9 mouse cellular contexts compared by ENCODE assay signal in the genomic region with DNA sequence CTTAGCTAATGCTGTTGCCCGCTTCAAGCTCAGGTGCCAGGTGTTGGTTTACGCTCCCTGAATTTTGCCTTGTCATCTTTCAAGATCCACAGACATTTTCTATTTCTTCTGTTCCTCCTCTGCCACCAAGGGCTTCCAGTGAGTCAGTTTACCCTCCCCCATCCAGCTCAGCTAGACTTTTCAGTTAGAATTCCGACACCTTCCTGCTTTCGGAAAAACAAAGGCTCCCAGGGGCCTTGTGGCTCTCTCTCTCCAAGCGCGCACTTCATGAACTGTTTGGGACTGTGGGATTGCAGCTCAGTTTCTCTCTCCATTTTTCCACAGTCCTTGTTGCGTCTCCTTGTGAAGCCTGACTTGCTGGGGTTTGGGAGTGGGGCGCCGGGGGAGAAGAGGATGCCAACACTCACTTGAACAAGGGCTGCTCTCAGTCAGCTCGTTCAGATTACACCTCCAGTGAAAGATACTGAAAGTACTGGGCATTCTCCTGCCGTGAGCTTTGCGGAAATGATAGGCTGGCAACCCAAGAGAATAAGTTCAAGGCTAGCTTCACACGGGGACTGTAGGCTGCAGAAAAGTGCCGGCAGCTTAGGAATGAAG.
DNase-seq lines count a peak whose midpoint lies in the region; ATAC-seq and TF ChIP-seq lines count a peak whose summit lies in the region.
"Had no signal": no experiment of that assay in that cellular context is flagged by ENCODE, and none has a peak within 500 bp of the region (broad histone marks: within the 10 kb centered on the region; RNA-seq: fewer than 3 reads in every experiment).

No protein-coding gene starts in this region.

- no peak for DNase-seq in kidney, postnatal 0 days (ENCODE audit: low spot score)
- no peak for DNase-seq in kidney, postnatal 25 days
- peak; percentile 35 for DNase-seq in embryonic facial prominence, embryonic 11.5 days (ENCODE audit: low spot score)
- peak; percentile 41 for DNase-seq in limb, embryonic 10.5 days (ENCODE audit: low spot score)
- no peak for DNase-seq in left cerebral cortex, adult 18-20 months (ENCODE audit: low spot score in 2 of 2)
- DNase-seq in layer of hippocampus, postnatal 25 days (ENCODE audit: extremely low spot score in 1 of 2, low spot score in 1 of 2), result no peak
- DNase-seq: cerebellum, adult 9-10 months had no signal

- no peak overlapping the region for H3K27ac ChIP-seq in kidney, postnatal 0 days
- no peak overlapping the region for H3K27ac ChIP-seq in embryonic facial prominence, embryonic 11.5 days (replicated peaks; ENCODE audit: low read depth, low read length)
- H3K27ac ChIP-seq in limb, embryonic 10.5 days, result peak overlapping the region; percentile 77
- H3K27ac ChIP-seq in neural tube, embryonic 13.5 days (replicated peaks), result no peak overlapping the region

- 29% methylated on average over 14 of the region's 14 CpGs for WGBS in kidney, postnatal 0 days
- 24% methylated on average over 14 of the region's 14 CpGs for WGBS in embryonic facial prominence, embryonic 11.5 days
- WGBS in limb, embryonic 10.5 days, result 32% methylated on average over 14 of the region's 14 CpGs
- 30% methylated on average over 14 of the region's 14 CpGs for WGBS in neural tube, embryonic 13.5 days

- no peaks in the 10 kb centered on the region for H3K9me3 ChIP-seq in kidney, postnatal 0 days (replicated peaks; ENCODE audit: low read length)
- H3K9me3 ChIP-seq in embryonic facial prominence, embryonic 11.5 days (replicated peaks; ENCODE audit: control insufficient read depth, low read length), result no peaks in the 10 kb centered on the region
- no peaks in the 10 kb centered on the region for H3K9me3 ChIP-seq in limb, embryonic 10.5 days (replicated peaks)
- H3K9me3 ChIP-seq in neural tube, embryonic 13.5 days, result no peaks in the 10 kb centered on the region

- no peak overlapping the region; the same call in 1 of the 2 replicates for H3K4me3 ChIP-seq in kidney, postnatal 0 days (replicated peaks; ENCODE audit: low read depth, low read length)
- H3K4me3 ChIP-seq in embryonic facial prominence, embryonic 11.5 days (ENCODE audit: low read depth, low read length), result no peak overlapping the region
- H3K4me3 ChIP-seq in limb, embryonic 10.5 days, result peak overlapping the region; percentile 29
- H3K4me3 ChIP-seq in neural tube, embryonic 13.5 days, result no peak overlapping the region

- no peak for ATAC-seq in kidney, postnatal 0 days (replicated peaks; ENCODE audit: low FRiP score, low read depth)
- ATAC-seq in embryonic facial prominence, embryonic 11.5 days (replicated peaks; ENCODE audit: insufficient number of reproducible peaks, low FRiP score, low TSS enrichment, low read depth), result no peak
- no peak for ATAC-seq in neural tube, embryonic 13.5 days (ENCODE audit: low read depth)
- ATAC-seq: Patski had no signal

- H3K9ac ChIP-seq in kidney, postnatal 0 days (ENCODE audit: low read depth, low read length), result no peak overlapping the region
- peak overlapping the region; percentile 30; the same call in 1 of the 2 replicates for H3K9ac ChIP-seq in embryonic facial prominence, embryonic 11.5 days (replicated peaks; ENCODE audit: low read length)
- no peak overlapping the region for H3K9ac ChIP-seq in neural tube, embryonic 13.5 days

- H3K36me3 ChIP-seq in kidney, postnatal 0 days (ENCODE audit: insufficient read depth, low read length), result no peaks in the 10 kb centered on the region
- H3K36me3 ChIP-seq in embryonic facial prominence, embryonic 11.5 days (replicated peaks; ENCODE audit: control insufficient read depth, insufficient read depth, low read depth, low read length), result no peaks in the 10 kb centered on the region
- no peaks in the 10 kb centered on the region for H3K36me3 ChIP-seq in limb, embryonic 10.5 days
- H3K36me3 ChIP-seq in neural tube, embryonic 13.5 days, result no peaks in the 10 kb centered on the region

- TF ChIP-seq CTCF in kidney, postnatal 0 days (IDR thresholded peaks at IDR 0.05; ENCODE audit: low read depth), result no peak

- H3K4me1 ChIP-seq in kidney, postnatal 0 days (replicated peaks; ENCODE audit: insufficient read depth, low read length), result no peaks in the 10 kb centered on the region
- H3K4me1 ChIP-seq in embryonic facial prominence, embryonic 11.5 days (ENCODE audit: control insufficient read depth, insufficient read depth, low read length), result no peaks in the 10 kb centered on the region
- H3K4me1 ChIP-seq in limb, embryonic 10.5 days, result peaks cover 24% of the 10 kb centered on the region
- H3K4me1 ChIP-seq in neural tube, embryonic 13.5 days (replicated peaks), result peaks cover 8% of the 10 kb centered on the region; the same call in 1 of the 2 replicates

- H3K4me2 ChIP-seq in kidney, postnatal 0 days (ENCODE audit: low read length), result peak overlapping the region; percentile 38
- H3K4me2 ChIP-seq in embryonic facial prominence, embryonic 11.5 days (ENCODE audit: low read depth, low read length), result peak overlapping the region; percentile 17
- peak overlapping the region; percentile 29 for H3K4me2 ChIP-seq in neural tube, embryonic 13.5 days

- no peaks in the 10 kb centered on the region for H3K27me3 ChIP-seq in kidney, postnatal 0 days (ENCODE audit: insufficient read depth, low read length)
- H3K27me3 ChIP-seq in embryonic facial prominence, embryonic 11.5 days (ENCODE audit: control insufficient read depth, insufficient read depth, low read length), result no peaks in the 10 kb centered on the region
- no peaks in the 10 kb centered on the region for H3K27me3 ChIP-seq in limb, embryonic 10.5 days (ENCODE audit: low read depth, poor library complexity, severe bottlenecking)
- H3K27me3 ChIP-seq in neural tube, embryonic 13.5 days, result no peaks in the 10 kb centered on the region
- H3K27me3 ChIP-seq: Patski had no signal

Comparison
In these comparisons a context has a peak if more than half of its experiments do, and no peak if none do; other contexts are left out.
1. DNase-seq: peak in embryonic facial prominence, embryonic 11.5 days (single experiment) and limb, embryonic 10.5 days (single experiment); none in kidney, postnatal 0 days (single experiment), kidney, postnatal 25 days (0 of 2), left cerebral cortex, adult 18-20 months (0 of 2) and layer of hippocampus, postnatal 25 days (0 of 2).
2. Peak in every context shown above with its lines, with median percentiles within 50 percentile points of each other: H3K4me2 ChIP-seq.